Mouse (Mus musculus): Measurements from ENCODE around the gene Ptges3l.
"Not testable (repeated sequence)": the region's sequence is repeated elsewhere in the genome, so short reads cannot be mapped to it uniquely, and the experiment has no call there.

The Ptges3l gene

DNA sequence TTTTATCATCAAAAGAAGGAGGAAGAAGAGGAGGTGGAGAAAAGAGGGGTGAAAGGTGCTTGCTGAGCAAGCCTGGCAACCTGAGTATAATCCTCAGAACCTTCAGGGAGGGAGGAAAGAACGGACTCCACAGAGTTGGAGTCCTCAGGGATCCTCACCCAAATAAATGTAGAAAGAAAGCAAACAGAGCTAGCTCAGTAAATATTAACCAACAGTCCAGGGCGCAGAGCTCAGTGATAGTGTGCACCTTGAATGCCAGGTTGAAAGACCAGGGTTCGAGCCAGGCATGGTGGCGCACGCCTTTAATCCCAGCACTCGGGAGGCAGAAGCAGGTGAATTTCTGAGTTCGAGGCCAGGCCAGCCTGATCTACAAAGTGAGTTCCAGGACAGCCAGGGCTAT lies 30.5 kb upstream of the Ptges3l start:
- no peak for DNase-seq

DNA sequence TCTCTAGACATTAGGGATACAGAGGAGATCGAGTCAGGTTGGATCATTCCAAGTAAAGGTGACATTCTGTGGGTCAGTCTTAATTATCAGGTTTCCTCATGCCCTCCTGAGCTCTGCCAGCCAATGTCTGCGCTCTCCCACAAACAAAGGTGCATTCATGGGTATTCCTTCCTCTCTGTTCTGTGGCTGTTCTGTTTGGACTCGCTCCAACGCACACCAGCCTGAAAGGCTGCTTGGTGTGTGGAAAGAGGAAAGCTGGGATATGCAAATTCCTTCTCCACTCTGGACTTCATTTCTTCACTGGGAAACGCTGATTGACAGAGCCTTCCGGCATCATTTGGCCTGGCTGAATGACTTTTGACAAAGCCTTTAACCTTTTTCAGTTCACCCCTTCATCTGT lies 29.6 kb upstream of the Ptges3l start:
- no peak for DNase-seq

DNA sequence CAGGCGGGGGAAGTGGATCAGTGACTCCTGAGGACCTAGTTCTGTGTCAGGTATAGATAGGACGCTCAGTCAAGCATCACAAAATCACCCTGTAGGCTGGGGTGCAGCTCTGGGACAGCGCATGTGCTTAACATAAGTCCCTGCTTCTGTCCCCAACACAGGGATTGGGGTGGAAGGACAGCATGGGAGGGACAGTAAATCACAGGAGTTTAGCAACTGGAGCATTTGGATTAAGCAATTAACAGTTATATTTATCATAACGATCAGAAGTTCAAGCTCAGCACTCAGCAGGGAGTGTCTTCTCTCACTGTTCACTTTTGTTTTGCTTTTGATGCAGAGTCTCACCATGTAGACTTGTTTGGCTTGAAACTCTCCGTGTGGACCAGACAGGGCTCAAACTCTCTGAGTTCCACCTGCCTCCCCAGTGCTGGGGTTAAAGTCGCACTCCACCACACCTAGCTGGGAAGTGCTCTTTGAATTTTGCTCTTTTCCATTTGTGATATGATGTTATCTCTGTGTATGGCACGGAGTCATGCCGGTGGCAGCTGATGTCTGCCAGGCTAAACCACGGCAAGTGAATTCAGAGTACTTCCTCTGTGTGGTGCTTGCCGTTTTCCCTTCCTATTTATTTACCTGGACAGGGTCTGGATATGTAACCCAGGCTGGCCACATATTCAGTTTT lies 27.1 kb upstream of the Ptges3l start:
- DNase-seq: no peak

DNA sequence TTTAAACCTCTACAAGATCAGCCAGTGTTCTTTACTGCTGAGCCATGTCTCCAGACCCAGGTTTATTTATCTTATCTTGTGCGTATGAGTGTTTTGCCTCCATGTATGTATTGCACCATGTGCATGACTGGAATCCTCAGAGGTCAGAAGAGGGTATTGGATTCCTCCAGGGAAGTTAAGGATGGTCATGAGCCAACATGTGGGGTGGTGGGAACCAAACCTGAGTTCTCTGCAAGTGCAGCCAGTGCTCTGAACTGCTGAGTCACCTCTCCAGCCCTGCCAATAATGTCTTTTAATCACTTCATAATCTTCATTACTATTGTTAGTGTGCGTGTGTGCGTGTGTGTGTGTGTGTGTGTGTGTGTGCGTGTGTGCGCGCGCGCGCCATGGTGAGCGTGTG lies 26.4 kb upstream of the Ptges3l start:
- DNase-seq: no peak

DNA sequence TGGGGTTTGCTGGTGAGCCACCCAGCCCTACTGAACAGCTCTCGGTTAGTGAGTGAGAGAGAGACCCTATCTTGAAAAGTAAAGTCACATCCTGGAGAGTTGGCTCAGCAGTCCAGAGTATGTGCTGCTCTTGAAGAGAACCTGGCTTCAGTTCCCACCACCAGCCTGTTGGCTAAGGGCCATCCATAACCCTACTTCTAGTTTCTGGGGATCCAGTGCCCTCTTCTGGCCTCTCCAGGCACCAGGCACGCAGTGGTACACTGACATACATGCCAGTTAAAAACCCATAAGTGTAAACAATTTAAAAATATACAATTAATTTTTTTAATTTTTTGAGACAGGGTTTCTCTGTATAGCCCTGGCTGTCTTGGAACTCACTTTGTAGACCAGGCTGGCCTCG lies 25.3 kb upstream of the Ptges3l start:
- DNase-seq: no peak

DNA sequence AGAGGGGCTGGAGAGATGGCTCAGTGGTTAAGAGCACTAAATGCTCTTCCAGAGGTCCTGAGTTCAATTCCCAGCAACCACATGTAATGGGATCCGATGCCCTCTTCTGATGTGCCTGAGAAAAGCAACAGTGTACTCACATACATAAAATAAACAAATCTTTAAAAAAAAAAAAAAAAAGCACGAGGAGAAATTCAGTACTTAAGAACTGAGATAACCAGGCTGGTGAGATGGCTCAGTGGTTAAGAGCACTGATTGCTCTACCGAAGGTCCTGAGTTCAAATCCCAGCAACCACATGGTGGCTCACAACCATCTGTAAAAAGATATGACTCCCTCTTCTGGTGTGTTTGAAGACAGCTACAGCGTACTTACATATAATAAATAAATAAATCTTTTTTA lies 24.5 kb upstream of the Ptges3l start:
- DNase-seq: not testable (repeated sequence)

DNA sequence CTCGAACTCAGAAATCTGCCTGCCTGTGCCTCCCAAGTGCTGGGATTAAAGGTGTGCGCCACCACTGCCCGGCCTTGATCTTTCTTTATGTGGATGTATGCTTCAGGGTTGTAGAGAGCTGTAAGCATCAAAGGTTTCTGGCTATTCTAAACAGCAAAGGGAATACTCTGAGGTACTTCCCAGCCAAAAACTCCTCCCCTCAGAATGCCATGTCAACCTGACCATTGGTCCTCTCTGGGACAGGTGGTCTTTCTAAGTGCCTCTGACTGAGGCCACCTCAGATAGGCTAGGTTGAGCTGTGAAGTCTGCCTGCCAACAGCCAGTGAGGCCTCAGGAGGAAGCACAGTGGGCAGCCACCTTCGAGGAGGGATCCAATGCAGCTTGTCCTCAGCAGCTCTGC lies 23.8 kb upstream of the Ptges3l start:
- DNase-seq: no peak

DNA sequence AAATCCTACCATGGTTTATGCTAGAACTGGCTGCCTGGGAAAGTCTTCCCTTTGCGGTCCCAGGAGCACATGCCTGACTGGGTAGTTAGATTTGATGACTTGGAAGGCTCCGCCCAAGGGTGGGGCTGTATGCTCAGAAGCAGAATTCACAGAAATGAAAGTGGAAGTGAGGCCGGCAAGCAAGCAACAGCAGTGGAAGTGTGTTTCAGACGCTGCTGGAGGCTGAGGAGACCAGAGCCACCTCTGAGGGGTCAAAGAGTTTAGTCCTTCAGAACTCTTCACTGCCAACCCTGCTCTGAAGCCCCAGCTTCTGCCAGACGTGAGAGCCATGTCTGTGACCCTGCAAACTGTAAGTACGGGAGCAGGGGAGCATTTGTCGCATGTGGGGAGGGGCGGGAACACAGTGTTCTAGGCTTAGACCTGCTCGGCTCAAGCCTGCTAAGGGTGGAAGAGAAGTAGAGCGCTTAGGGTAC lies 23.2 kb upstream of the Ptges3l start, which contains the start of gene Ifi35:
TSS of gene Ifi35 (plus strand) at position 134 of the 473 bp plus-strand sequence.
- DNase-seq: peak; percentile 59 to 65

DNA sequence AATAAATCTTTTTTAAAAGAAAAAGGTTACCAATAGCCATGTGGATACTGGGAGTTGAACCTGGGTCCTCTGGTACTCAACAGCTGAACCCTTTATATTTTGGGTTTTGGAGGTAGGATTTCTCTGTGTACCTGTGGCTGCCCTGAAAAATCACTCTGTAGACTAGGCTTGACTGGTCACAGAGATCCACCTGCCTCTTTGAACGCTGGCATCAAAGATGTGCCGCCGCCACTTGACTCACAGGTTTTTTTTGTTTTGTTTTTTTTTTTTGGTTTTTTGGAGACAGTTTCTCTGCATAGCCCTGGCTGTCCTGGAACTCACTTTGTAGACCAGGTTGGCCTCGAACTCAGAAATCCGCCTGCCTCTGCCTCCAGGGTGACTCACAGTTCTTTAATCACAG lies 22.7 kb upstream of the Ptges3l start:
- DNase-seq: no peak

DNA sequence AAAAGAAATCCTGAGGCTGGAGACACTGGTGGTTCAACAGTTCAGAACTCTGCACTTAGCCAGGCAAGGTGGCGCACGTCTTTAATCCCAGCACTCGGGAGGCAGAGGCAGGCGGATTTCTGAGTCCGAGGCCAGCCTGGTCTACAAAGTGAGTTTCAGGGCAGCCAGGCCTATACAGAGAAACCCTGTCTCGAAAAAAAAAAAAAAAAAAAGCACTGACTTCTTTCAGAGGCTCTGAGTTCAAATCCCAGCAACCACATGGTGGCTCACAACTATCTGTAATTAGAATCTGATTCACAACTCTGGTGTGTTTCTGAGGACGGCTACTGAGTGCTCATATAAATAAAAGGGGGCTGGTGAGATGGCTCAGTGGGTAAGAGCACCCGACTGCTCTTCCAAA lies 21.7 kb upstream of the Ptges3l start:
- DNase-seq: not testable (repeated sequence)

DNA sequence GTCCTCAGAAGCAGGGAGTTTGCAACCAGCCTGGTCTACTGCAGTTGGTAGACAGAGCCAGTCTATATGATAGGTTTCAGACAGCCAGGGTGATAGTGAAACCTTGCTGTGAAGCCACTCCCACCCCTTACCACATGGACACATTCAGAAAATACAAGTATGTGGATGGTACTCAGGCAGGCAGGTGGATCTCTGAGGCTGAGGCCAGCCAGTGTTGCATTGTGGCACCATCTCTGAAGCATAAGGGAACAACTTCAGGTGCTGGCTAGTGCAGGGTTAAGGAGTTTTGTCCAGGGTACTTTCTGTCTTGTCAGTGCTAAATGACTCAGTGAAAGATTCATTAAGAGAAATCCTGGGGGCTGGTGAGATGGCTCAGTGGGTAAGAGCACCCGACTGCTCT lies 21.2 kb upstream of the Ptges3l start:
- DNase-seq: no peak

DNA sequence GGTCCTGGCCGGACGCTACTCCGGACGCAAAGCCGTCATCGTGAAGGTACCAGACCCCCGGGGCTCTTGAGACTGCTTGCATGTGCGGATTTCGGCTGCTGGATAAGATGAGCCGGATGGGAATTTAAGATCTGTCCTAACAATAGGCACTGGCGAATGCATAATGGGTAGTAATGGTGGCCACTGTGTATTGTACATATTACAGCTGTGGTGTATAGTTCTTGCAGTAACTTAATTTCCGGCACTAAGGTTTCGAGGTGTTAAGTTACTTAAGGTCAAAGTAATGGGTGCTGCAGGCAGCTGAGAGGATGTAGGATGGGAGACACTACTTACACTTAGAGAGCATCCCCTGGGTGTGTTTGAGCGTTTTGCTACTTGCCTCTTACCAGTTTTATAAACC lies 17.6 kb upstream of the Ptges3l start:
- DNase-seq: no peak

DNA sequence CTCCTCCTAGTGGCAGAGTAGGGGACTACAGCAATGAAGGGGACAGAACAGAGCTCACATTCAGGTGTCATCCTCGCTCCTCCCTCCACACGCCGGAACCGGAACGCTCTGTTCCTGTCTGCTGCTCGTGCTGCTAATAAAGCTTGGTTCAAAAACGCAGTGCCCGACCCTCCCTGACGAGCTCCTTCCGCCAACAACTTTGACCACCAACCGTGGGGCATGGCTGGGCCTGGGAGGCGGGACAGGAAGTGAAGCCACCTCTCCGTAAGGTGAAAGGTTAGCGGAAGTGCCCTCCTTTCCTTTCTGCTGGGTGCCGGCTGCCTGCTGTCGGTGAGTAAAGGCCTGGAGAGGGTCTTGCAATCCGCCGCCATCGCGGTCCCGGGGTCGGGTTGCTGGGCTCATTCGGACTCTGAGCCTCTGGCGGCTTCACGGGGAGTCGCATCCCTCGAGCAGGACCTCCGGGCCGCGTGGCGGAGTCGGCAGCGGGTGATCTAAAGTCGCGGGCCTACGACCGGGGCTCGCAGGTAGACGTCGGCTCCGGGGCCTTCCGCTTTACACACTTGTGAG lies 17.1 kb upstream of the Ptges3l start, which contains the start of gene Rpl27:
TSS of gene Rpl27 (plus strand) at position 172 of the 567 bp plus-strand sequence.
- peak; percentile 97 to 99 for DNase-seq

DNA sequence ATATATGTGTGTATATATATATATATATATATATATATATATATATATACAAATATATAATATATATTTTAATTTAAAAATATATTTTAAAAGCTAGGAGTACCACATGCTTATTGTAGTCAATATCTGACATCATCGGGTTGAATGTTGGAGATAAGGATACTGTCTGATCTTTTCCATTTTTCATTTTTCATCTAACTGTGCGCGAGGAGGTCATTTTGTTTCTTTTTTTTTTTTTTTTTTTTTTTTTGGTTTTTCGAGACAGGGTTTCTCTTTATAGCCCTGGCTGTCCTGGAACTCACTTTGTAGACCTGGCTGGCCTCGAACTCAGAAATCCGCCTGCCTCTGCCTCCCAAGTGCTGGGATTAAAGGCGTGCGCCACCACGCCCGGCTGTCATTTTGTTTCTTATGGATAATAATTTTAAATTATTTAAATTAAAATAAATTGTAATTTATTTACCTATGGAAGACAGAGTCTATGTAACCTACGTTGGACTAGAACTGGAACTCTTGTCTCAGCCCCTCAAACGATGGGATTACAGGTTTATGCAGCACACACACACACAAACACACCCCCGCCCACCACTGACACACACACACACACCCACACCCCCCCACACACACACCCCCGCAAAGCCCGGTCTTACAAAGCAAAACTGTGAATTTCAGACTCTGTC lies 16.5 kb upstream of the Ptges3l start:
- not testable (repeated sequence) for DNase-seq

DNA sequence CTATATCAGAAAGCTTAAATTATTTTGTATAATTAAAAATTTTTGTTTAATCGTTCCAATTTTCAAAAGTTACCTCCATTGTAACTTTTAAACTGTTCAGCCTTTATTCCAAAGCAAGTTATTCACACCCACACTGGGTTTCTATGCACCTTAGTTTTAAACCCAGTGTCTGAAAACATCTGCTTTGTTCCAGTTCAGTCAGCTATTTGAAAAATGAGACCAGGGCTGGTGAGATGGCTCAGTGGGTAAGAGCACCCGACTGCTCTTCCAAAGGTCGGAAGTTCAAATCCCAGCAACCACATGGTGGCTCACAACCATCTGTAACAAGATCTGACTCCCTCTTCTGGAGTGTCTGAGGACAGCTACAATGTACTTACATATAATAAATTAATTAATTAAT lies 12.9 kb upstream of the Ptges3l start:
- not testable (repeated sequence) for DNase-seq

DNA sequence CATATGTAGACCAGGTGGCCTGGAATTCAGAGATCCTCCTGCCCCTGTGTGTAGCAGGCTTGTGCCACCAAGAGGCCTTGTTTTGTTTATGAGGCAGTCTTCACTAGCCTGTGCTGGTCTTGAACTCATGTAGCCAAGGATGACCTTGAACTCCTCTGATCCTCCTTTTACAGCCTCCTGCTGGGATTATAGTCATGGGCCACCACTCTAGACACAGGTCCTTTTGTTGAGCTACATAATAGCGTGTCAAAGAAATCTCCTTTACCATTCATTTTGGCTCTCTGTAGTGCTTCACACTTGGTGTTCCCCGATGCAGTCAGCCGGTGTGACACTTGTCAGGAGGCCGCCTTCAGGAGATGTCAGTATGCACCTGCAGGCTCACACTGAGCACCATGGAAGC lies 11.8 kb upstream of the Ptges3l start:
- no peak for DNase-seq

DNA sequence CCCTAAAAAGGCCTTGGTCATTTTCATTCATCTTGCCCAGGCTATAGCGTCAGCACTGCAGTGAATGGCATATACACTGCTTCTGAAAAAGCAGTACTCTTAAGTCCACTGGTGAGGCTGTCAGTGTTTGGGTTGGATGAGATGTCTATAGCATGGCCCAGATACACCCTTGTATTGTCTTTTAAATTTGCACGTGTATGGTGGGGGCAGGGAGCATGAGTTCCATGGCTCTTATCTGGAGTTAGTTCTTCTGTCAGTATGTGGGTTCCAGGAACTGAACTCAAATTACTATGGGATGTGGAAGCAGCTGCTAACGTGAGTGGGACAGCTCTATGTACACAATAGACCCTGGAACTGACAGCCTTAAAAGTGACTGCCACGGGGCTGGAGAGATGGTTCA lies 10.7 kb upstream of the Ptges3l start:
- no peak for DNase-seq

DNA sequence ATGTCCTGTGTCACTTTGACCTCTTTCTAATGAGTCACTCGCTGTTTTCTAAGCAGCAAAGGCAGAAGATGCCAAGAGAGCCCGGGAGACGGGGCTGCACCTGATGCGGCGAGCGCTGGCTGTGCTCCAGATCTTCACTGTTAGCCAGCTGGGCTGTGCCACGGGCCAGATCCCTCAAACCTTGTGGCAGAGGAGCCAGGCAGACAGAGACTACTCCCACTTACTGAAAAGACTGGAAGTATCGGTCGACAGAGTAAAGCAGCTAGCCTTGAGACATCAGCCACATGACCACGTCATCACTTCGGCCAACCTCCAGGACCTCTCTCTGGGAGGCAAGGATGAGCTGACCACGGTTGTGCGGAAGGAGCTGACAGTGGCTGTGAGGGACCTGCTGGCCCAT lies 8.3 kb upstream of the Ptges3l start:
- DNase-seq: no peak

DNA sequence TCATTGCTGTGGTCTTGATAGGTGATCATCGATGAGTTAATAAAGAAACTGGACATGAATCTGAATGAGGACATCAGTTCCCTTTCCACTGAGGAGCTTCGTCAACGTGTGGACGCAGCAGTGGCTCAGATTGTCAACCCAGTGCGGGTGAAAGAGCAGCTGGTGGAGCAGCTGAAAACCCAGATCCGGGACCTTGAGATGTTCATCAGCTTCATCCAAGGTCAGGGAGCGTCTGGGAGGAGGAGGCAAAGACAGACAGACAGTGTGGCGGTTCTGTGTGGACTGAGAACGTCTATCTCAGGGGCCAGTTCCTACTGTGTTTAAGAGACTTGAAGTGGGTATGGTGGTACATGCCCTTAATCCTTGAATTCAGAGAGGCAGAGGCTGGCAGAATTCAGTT lies 6.2 kb upstream of the Ptges3l start:
- DNase-seq: no peak

DNA sequence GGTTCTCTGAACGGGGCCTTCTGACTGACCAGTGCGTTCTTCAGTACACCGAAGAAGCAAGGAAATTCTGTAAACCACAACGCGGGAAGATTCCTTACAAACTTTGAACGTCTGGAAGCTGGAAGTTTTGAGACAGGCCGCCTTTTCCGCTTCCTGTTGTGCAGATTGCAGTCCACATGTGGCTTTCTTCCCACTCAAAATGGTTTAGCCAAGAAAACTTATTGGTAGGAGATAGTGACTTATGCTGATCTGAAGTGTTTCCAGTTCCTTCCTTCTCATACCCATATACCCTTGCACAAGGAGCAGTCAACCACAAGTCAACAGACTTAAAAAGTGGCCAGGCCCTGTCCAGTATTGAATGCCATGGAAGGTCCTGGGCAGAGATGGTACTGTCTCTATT lies 1.0 kb upstream of the Ptges3l start:
- DNase-seq: no peak

DNA sequence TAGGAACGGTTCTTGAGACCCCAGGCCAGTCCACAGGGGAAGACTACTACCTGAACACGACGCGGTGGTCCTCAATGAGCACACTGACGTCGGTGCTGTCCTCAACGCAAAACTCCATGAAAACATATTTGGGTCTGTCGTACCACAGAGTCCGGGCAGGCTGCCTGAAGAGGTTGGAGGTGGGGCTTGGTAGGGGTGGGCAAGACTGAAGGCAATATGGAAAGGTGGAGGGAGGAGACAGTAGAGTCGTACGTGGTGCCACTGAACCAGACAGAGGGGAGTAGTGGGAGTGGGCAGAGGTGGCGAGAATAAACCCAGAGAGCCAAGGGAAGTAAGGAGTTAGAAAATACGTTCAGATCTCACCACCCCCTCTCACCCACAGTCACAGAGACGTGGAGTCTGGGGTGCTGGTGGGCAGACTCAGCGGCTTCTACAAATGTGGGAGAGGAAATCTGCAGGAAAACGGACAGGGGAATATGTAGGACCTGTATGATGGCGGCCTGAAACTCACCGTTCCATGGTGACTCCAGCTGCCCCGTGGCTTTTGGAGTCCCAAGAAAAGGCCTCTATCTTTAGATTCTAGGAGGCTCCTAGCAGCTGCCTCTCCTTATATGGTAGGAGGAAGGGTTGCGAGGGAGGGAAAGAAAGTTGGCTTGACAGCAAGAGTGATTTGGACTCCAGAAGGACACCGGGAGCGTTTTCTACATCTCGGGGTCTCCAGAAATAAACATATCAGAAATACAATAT lies 855 bp downstream of the Ptges3l start, which contains the start of gene Gm27029:
TSS of gene Gm27029 (minus strand) at position 692 of the 747 bp plus-strand sequence.
- DNase-seq: peak in 1 of 2 experiments; percentile 26

DNA sequence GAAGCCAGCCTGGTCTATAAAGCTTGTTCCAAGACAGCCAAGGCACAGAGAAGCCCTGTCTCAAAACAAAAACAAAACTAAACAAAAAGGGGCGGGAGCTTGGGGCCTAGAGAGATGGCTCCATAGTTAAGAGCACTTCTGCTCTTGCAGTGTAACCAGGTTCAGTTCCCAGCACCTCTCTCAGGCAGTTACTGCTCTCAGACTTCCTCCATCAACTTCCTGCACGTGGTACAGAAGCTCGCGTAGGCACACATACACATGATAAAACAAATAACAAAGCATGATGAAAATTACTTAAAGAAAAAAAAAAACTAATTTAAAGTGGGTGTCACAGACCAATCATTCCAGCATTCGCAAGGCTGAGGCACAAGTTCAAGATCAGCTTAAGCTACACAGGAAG lies 5.0 kb downstream of the Ptges3l start:
- no peak for DNase-seq

DNA sequence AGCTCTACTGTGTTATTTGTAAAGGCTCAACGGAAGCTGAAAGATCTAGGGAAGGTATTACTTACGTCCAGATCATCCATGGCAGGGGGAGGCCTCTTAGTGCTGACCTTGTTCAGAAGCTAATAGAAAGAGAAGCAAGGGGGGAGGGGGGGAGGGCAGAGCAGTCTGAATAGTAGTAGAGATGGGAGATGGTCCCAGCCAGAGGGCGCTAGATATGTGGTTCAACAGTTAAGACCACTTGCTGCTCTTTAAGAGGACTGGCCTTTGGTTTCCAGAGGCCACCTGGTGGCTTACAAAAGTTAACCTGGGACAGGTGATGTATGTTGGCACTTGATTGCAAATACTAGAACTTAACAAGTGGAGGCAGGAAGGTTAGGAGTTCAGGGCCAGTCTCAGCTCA lies 5.5 kb downstream of the Ptges3l start:
- DNase-seq: no peak

Measured in thymus, adult 18-20 months (tissue).